Mouse (Mus musculus): Measurements from ENCODE around the gene Map7d1. TPM values are rescaled to one million over a fixed set of nuclear protein-coding genes. Genes with fewer than 3 reads are reported as not detected.

Gene Map7d1
- polyA plus RNA-seq, 1 experiment from 2014 or later = 49.9 TPM

- Histone ChIP-seq H3K9me3 (no peaks in the 10 kb centered on the region), H3K4me2 (replicated peaks) (no peak overlapping the region), H3K4me3 (no peak overlapping the region), H3K9ac (no peak overlapping the region), H3K36me3 (peaks cover 58% of the 10 kb centered on the region), H3K4me1 (0 out of 2 replicates have a peak, but pooled peaks cover 3% of the 10 kb centered on the region), H3K27ac (no peak overlapping the region), H3K27me3 (no peaks in the 10 kb centered on the region)
- 92% methylated on average over 2 of the region's 2 CpGs for WGBS
- ATAC-seq (ENCODE audit: low FRiP score, low read depth) = no peak
Measured at GRCm38 (mm10) chr4:126190636-126191035, 65.5 kb downstream of the Map7d1 start.

GRCm38 (mm10) chr4:126187096-126187495 is 69.0 kb downstream of the Map7d1 start:
- no peak overlapping the region for H3K9ac ChIP-seq
- H3K4me2 ChIP-seq (replicated peaks) = no peak overlapping the region
- ATAC-seq (ENCODE audit: low FRiP score, low read depth) = no peak
- no peaks in the 10 kb centered on the region for H3K27me3 ChIP-seq
- WGBS = 95% methylated on average over 3 of the region's 3 CpGs
- H3K36me3 ChIP-seq = peaks cover 51% of the 10 kb centered on the region
- H3K4me3 ChIP-seq = no peak overlapping the region
- H3K9me3 ChIP-seq = no peaks in the 10 kb centered on the region
- no peak overlapping the region for H3K27ac ChIP-seq
- H3K4me1 ChIP-seq = 0 out of 2 replicates have a peak, but pooled peaks cover 3% of the 10 kb centered on the region

- no peak overlapping the region for H3K4me3 ChIP-seq
- no peaks in the 10 kb centered on the region for H3K27me3 ChIP-seq
- H3K9me3 ChIP-seq = no peaks in the 10 kb centered on the region
- H3K36me3 ChIP-seq = peaks cover 61% of the 10 kb centered on the region
- no peak overlapping the region for H3K4me2 ChIP-seq (replicated peaks)
- ATAC-seq (ENCODE audit: low FRiP score, low read depth) = no peak
- no peak overlapping the region for H3K9ac ChIP-seq
- 93% methylated on average over 5 of the region's 5 CpGs for WGBS
- 0 out of 2 replicates have a peak, but pooled peaks cover 6% of the 10 kb centered on the region for H3K4me1 ChIP-seq
- no peak overlapping the region for H3K27ac ChIP-seq
Measured at GRCm38 (mm10) chr4:126183034-126183433, 73.1 kb downstream of the Map7d1 start.

Other genes with a start within 250 kb of the Map7d1 start
- 0.56 and 0.84 TPM in 2 replicates for gene Csf3r, start 231.8 kb downstream of the Map7d1 start, polyA plus RNA-seq (2015; fragmentation: Nextera tagmentation; extraction: Ambion mirVana)
- 153 and 158 TPM in 2 replicates for gene Mrps15, start 209.4 kb downstream of the Map7d1 start, polyA plus RNA-seq (2015; fragmentation: Nextera tagmentation; extraction: Ambion mirVana)
- gene Oscp1, start 197.8 kb downstream of the Map7d1 start, polyA plus RNA-seq (2015; fragmentation: Nextera tagmentation; extraction: Ambion mirVana) = 17.2 and 19.4 TPM in 2 replicates
- gene Lsm10, start 159.7 kb downstream of the Map7d1 start, polyA plus RNA-seq (2015; fragmentation: Nextera tagmentation; extraction: Ambion mirVana) = 44.7 and 46.3 TPM in 2 replicates
- 38.7 and 39.0 TPM in 2 replicates for gene Stk40, start 152.4 kb downstream of the Map7d1 start, polyA plus RNA-seq (2015; fragmentation: Nextera tagmentation; extraction: Ambion mirVana)
- gene Eva1b, start 108.6 kb downstream of the Map7d1 start, polyA plus RNA-seq (2015; fragmentation: Nextera tagmentation; extraction: Ambion mirVana) = 74.5 and 77.5 TPM in 2 replicates
- 9.3 and 10.5 TPM in 2 replicates for gene Sh3d21, start 92.9 kb downstream of the Map7d1 start, polyA plus RNA-seq (2015; fragmentation: Nextera tagmentation; extraction: Ambion mirVana)
- 251 and 256 TPM in 2 replicates for gene Thrap3, start 53.6 kb downstream of the Map7d1 start, polyA plus RNA-seq (2015; fragmentation: Nextera tagmentation; extraction: Ambion mirVana)
- 124 and 126 TPM in 2 replicates for gene Trappc3, start 6.0 kb upstream of the Map7d1 start, polyA plus RNA-seq (2015; fragmentation: Nextera tagmentation; extraction: Ambion mirVana)
- gene Col8a2, start 30.4 kb upstream of the Map7d1 start, polyA plus RNA-seq (2015; fragmentation: Nextera tagmentation; extraction: Ambion mirVana) = 39.8 and 42.7 TPM in 2 replicates
- 88.6 and 91.5 TPM in 2 replicates for gene Adprhl2, start 65.4 kb upstream of the Map7d1 start, polyA plus RNA-seq (2015; fragmentation: Nextera tagmentation; extraction: Ambion mirVana)
- 23.6 TPM in 2 replicates for gene Tekt2, start 69.3 kb upstream of the Map7d1 start, polyA plus RNA-seq (2015; fragmentation: Nextera tagmentation; extraction: Ambion mirVana)
- gene Ago3, start 173.2 kb upstream of the Map7d1 start, polyA plus RNA-seq (2015; fragmentation: Nextera tagmentation; extraction: Ambion mirVana) = 17.6 and 22.5 TPM in 2 replicates
- gene Ago1, start 212.2 kb upstream of the Map7d1 start, polyA plus RNA-seq (2015; fragmentation: Nextera tagmentation; extraction: Ambion mirVana) = 4.9 and 5.5 TPM in 2 replicates

Data from limb, embryonic 13.5 days (tissue).